Mouse (Mus musculus) intestine, postnatal 0 days (tissue): Measurements from ENCODE around the gene Itpr1. TPM values are rescaled to one million over a fixed set of nuclear protein-coding genes. Genes with fewer than 3 reads are reported as not detected.

Source experiments
- ATAC-seq: fragments of 200-750 bp; cut with Nextera tagmentation; 2 replicates; pipeline ENCODE4 v1.8.0; 2017; ENCODE audit warnings: mild to moderate bottlenecking, moderate TSS enrichment, moderate library complexity
- H3K27ac ChIP-seq: fragments of 300-500 bp; sonication (generic); 2 replicates; pipeline ENCODE4 v1.5.1; 2014; ENCODE audit warnings: mild to moderate bottlenecking, low read depth, low read length, moderate library complexity
- H3K27me3 ChIP-seq: fragments of 300-500 bp; sonication (generic); replicated peaks from 2 replicates; pipeline ENCODE4 v1.6.1; 2014; ENCODE audit warnings: low read length, mixed read lengths; ENCODE audit not compliant: control insufficient read depth, insufficient read depth
- H3K36me3 ChIP-seq: fragments of 300-500 bp; sonication (generic); 2 replicates; pipeline ENCODE4 v1.6.1; 2014; ENCODE audit warnings: mild to moderate bottlenecking, moderate library complexity; ENCODE audit not compliant: control insufficient read depth, insufficient read depth
- H3K4me1 ChIP-seq: fragments of 300-500 bp; sonication (generic); replicated peaks from 2 replicates; pipeline ENCODE4 v1.6.1; 2014; ENCODE audit warnings: antibody characterized with exemption, low read length, mixed read lengths; ENCODE audit not compliant: control insufficient read depth, insufficient read depth
- H3K4me2 ChIP-seq: fragments of 300-500 bp; sonication (generic); replicated peaks from 2 replicates; pipeline ENCODE4 v1.6.1; 2014; ENCODE audit warnings: low read depth, mild to moderate bottlenecking, moderate library complexity
- H3K4me3 ChIP-seq: fragments of 300-500 bp; sonication (generic); 2 replicates; pipeline ENCODE4 v1.5.1; 2014; ENCODE audit warnings: low read depth, low read length
- H3K9ac ChIP-seq: fragments of 300-500 bp; sonication (generic); 2 replicates; pipeline ENCODE4 v1.6.1; 2014; ENCODE audit warnings: mild to moderate bottlenecking, low read depth, low read length
- H3K9me3 ChIP-seq: fragments of 300-500 bp; sonication (generic); 2 replicates; pipeline ENCODE4 v1.6.1; 2016; ENCODE audit warnings: mixed run types; ENCODE audit not compliant: control insufficient read depth
- CTCF ChIP-seq: sonication (generic); IDR thresholded peaks from 2 replicates; pipeline ENCODE4 v1.5.1; 2016; ENCODE audit warnings: low read depth, mild to moderate bottlenecking, control low read depth, antibody characterized with exemption, moderate library complexity
- WGBS: fragments of 180-500 bp; shearing (Covaris S2); extraction: QIAGEN DNeasy Blood & Tissue Kit; methylation state at CpG from one replicate; pipeline ENCODE4 v1.1.7; 2014; 5-methylcytosine and 5-hydroxymethylcytosine counted together
- polyA plus RNA-seq: library from polyadenylated mRNA; unstranded; fragments of >200 nt; fragmentation: Nextera tagmentation; extraction: Ambion mirVana; gene quantifications from 2 replicates; pipeline ENCODE4 v1.2.1, GENCODE M21; 2015

Gene Itpr1
- polyA plus RNA-seq, 1 experiment from 2014 or later: 6.4 TPM

- no peaks in the 10 kb centered on the region; the same call in 1 of the 2 replicates for H3K4me1 ChIP-seq
- H3K4me3 ChIP-seq: no peak overlapping the region
- H3K4me2 ChIP-seq: no peak overlapping the region
- no peaks in the 10 kb centered on the region for H3K27me3 ChIP-seq
- no peak for TF ChIP-seq CTCF
- no peaks in the 10 kb centered on the region; the same call in 1 of the 2 replicates for H3K36me3 ChIP-seq
- H3K9ac ChIP-seq: no peak overlapping the region
- WGBS: 88% methylated on average over 3 of the region's 3 CpGs
- no peaks in the 10 kb centered on the region for H3K9me3 ChIP-seq
- no peak overlapping the region for H3K27ac ChIP-seq
- ATAC-seq: peak; percentile 74
These were observed 294.4 kb downstream of the Itpr1 start for GRCm38 (mm10) chr6:108507337-108507736.

GRCm38 (mm10) chr6:108509320-108509719 is 296.4 kb downstream of the Itpr1 start:
- Histone ChIP-seq H3K9me3 (no peaks in the 10 kb centered on the region), H3K36me3 (no peaks in the 10 kb centered on the region; the same call in 1 of the 2 replicates), H3K4me3 (no peak overlapping the region), H3K4me1 (peaks cover 6% of the 10 kb centered on the region), H3K27ac (no peak overlapping the region), H3K27me3 (no peaks in the 10 kb centered on the region), H3K4me2 (no peak overlapping the region), H3K9ac (no peak overlapping the region)
- no peak for TF ChIP-seq CTCF
- 67% methylated on average over 2 of the region's 2 CpGs for WGBS
- no peak for ATAC-seq

- H3K4me1 ChIP-seq: peaks cover 6% of the 10 kb centered on the region
- no peaks in the 10 kb centered on the region; the same call in 1 of the 2 replicates for H3K36me3 ChIP-seq
- no peak overlapping the region for H3K4me3 ChIP-seq
- ATAC-seq: 0 out of 2 replicates have a peak, but pooled peaks have one; percentile 52
- H3K9me3 ChIP-seq: no peaks in the 10 kb centered on the region
- WGBS: 29% methylated on average over 9 of the region's 9 CpGs
- H3K9ac ChIP-seq: no peak overlapping the region
- H3K27ac ChIP-seq: no peak overlapping the region
- H3K4me2 ChIP-seq: no peak overlapping the region
- no peaks in the 10 kb centered on the region for H3K27me3 ChIP-seq
- no peak for TF ChIP-seq CTCF
These were observed 297.2 kb downstream of the Itpr1 start for GRCm38 (mm10) chr6:108510101-108510500.

- no peak overlapping the region for H3K4me2 ChIP-seq
- H3K36me3 ChIP-seq: no peaks in the 10 kb centered on the region; the same call in 1 of the 2 replicates
- H3K9ac ChIP-seq: no peak overlapping the region
- WGBS: 53% methylated on average over 3 of the region's 3 CpGs
- no peak for TF ChIP-seq CTCF
- no peak overlapping the region for H3K27ac ChIP-seq
- no peaks in the 10 kb centered on the region for H3K27me3 ChIP-seq
- H3K4me3 ChIP-seq: no peak overlapping the region
- peaks cover 6% of the 10 kb centered on the region for H3K4me1 ChIP-seq
- ATAC-seq: no peak
- no peaks in the 10 kb centered on the region for H3K9me3 ChIP-seq
These were observed 299.2 kb downstream of the Itpr1 start for GRCm38 (mm10) chr6:108512097-108512496.

- H3K27me3 ChIP-seq: no peaks in the 10 kb centered on the region
- H3K4me3 ChIP-seq: no peak overlapping the region
- no peak overlapping the region for H3K4me2 ChIP-seq
- H3K27ac ChIP-seq: peak overlapping the region; percentile 5; the same call in 1 of the 2 replicates
- ATAC-seq: no peak
- H3K36me3 ChIP-seq: no peaks in the 10 kb centered on the region; the same call in 1 of the 2 replicates
- TF ChIP-seq CTCF: no peak
- 57% methylated on average over 9 of the region's 9 CpGs for WGBS
- H3K4me1 ChIP-seq: peaks cover 6% of the 10 kb centered on the region; the same call in 1 of the 2 replicates
- H3K9me3 ChIP-seq: no peaks in the 10 kb centered on the region
- H3K9ac ChIP-seq: no peak overlapping the region
These were observed 300.1 kb downstream of the Itpr1 start for GRCm38 (mm10) chr6:108512994-108513393.

- Histone ChIP-seq H3K9ac (no peak overlapping the region), H3K4me2 (no peak overlapping the region), H3K9me3 (no peaks in the 10 kb centered on the region), H3K27me3 (no peaks in the 10 kb centered on the region), H3K4me1 (peaks cover 6% of the 10 kb centered on the region; the same call in 1 of the 2 replicates), H3K27ac (no peak overlapping the region), H3K4me3 (no peak overlapping the region), H3K36me3 (peaks cover 7% of the 10 kb centered on the region)
- 95% methylated on average over 1 of the region's 1 CpGs for WGBS
- TF ChIP-seq CTCF: no peak
- ATAC-seq: no peak
These were observed 303.4 kb downstream of the Itpr1 start for GRCm38 (mm10) chr6:108516248-108516647.
